Mouse (Mus musculus): Measurements from ENCODE around the gene Runx2. TPM values are rescaled to one million over a fixed set of nuclear protein-coding genes. Genes with fewer than 3 reads are reported as not detected.
A peak's percentile ranks its signal among the peaks of the same experiment; 100 is the strongest.

The Runx2 gene
- 1 to 10 TPM; 8.8 to 9.3 TPM for total RNA-seq (2021)
- long read RNA-seq, experiment 1, partial matches to known transcripts: 2 of 8 reads
- long read RNA-seq, experiment 1, other reads (novel, unspliced or antisense): 6 of 8 reads
- long read RNA-seq, experiment 2, partial matches to known transcripts: 0 of 8 reads
- long read RNA-seq, experiment 2, other reads (novel, unspliced or antisense): 7 of 8 reads

GRCm38 (mm10) chr17:44814508-44815175 lies at the start of gene Runx2:
Gene Runx2, minus strand, starts transcription at chr17:44814797.
- DNase-seq (ENCODE audit: low spot score in 2 of 2): no peak

- DNase-seq (ENCODE audit: low spot score in 2 of 2): peak in 1 of 2 experiments; percentile 35
These were observed 48.6 kb upstream of the Runx2 start for GRCm38 (mm10) chr17:44863165-44863564.

- peak in 1 of 2 experiments; percentile 13 for DNase-seq (ENCODE audit: low spot score in 2 of 2)
These were observed 27.6 kb upstream of the Runx2 start for GRCm38 (mm10) chr17:44842184-44842583.

- no peak for DNase-seq (ENCODE audit: low spot score in 2 of 2)
These were observed 16.6 kb upstream of the Runx2 start for GRCm38 (mm10) chr17:44831201-44831600.

GRCm38 (mm10) chr17:44829587-44829986 lies 15.0 kb upstream of the Runx2 start:
- no peak for DNase-seq (ENCODE audit: low spot score in 2 of 2)

- no peak for DNase-seq (ENCODE audit: low spot score in 2 of 2)
These were observed 13.4 kb upstream of the Runx2 start for GRCm38 (mm10) chr17:44827964-44828363.

GRCm38 (mm10) chr17:44827124-44827523 lies 12.5 kb upstream of the Runx2 start:
- no peak for DNase-seq (ENCODE audit: low spot score in 2 of 2)

- no peak for DNase-seq (ENCODE audit: low spot score in 2 of 2)
These were observed 7.3 kb upstream of the Runx2 start for GRCm38 (mm10) chr17:44821940-44822339.

GRCm38 (mm10) chr17:44819816-44820215 lies 5.2 kb upstream of the Runx2 start:
- DNase-seq (ENCODE audit: low spot score in 2 of 2): no peak

- DNase-seq (ENCODE audit: low spot score in 2 of 2): no peak
These were observed 4.2 kb upstream of the Runx2 start for GRCm38 (mm10) chr17:44818825-44819224.

GRCm38 (mm10) chr17:44807031-44807430 lies 7.6 kb downstream of the Runx2 start:
- DNase-seq (ENCODE audit: low spot score in 2 of 2): no peak

- no peak for DNase-seq (ENCODE audit: low spot score in 2 of 2)
These were observed 17.3 kb downstream of the Runx2 start for GRCm38 (mm10) chr17:44797331-44797730.

GRCm38 (mm10) chr17:44792218-44792917 lies 22.2 kb downstream of the Runx2 start:
- DNase-seq (ENCODE audit: low spot score in 2 of 2): peak in 1 of 2 experiments; percentile 28

- no peak for DNase-seq (ENCODE audit: low spot score in 2 of 2)
These were observed 25.4 kb downstream of the Runx2 start for GRCm38 (mm10) chr17:44788982-44789747.

- no peak for DNase-seq (ENCODE audit: low spot score in 2 of 2)
These were observed 31.5 kb downstream of the Runx2 start for GRCm38 (mm10) chr17:44783143-44783542.

- no peak for DNase-seq (ENCODE audit: low spot score in 2 of 2)
These were observed 32.2 kb downstream of the Runx2 start for GRCm38 (mm10) chr17:44782366-44782765.

GRCm38 (mm10) chr17:44780353-44780752 lies 34.2 kb downstream of the Runx2 start:
- DNase-seq (ENCODE audit: low spot score in 2 of 2): no peak

GRCm38 (mm10) chr17:44778141-44778540 lies 36.5 kb downstream of the Runx2 start:
- DNase-seq (ENCODE audit: low spot score in 2 of 2): no peak

GRCm38 (mm10) chr17:44777337-44777804 lies 37.2 kb downstream of the Runx2 start:
- peak; percentile 81 for DNase-seq (ENCODE audit: low spot score in 2 of 2)

- DNase-seq (ENCODE audit: low spot score in 2 of 2): peak; percentile 94 to 97
These were observed 37.8 kb downstream of the Runx2 start, which contains the start of gene Supt3 for GRCm38 (mm10) chr17:44776738-44777270. Gene Supt3, plus strand, starts transcription at chr17:44777152.

GRCm38 (mm10) chr17:44772576-44772975 lies 42.0 kb downstream of the Runx2 start:
- DNase-seq (ENCODE audit: low spot score in 2 of 2): no peak
